ENCODE assay signal across 17 mouse cellular contexts in the genomic region with DNA sequence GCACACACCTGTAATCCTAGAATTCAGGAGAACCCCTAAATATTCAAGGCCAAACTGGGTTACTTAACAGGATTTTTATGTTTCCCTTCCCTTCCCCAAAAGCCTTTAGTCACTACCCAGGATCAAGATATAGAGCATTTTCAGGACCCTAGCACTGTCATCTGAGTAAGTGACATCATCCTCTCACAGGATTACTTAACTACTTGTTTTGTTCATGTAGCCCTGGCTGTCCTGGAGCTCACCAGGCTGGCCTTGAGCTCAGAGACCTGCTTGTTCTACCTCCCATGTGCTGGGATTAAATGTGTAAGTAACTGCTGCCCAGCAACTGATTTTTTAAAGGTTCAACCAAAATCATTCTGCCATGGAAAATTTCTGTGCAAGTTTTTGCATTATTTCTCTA.
"Had no signal": no experiment of that assay in that cellular context is flagged by ENCODE, and none has a peak within 500 bp of the region (broad histone marks: within the 10 kb centered on the region; RNA-seq: fewer than 3 reads in every experiment).

No protein-coding gene starts in this region.

- H3K27me3 ChIP-seq: neural tube, embryonic 12.5 days; stomach, embryonic 15.5 days had no signal

- DNase-seq: lung, adult 2 months; lung, postnatal 14 days; lung, postnatal 36 days; right cerebral cortex, postnatal 14 days; thymus, adult 2 months; thymus, postnatal 25 days; thymus, postnatal 4 days had no signal

- H3K4me3 ChIP-seq: lung, embryonic 15.5 days; megakaryocyte, embryonic 14.5 days; midbrain, embryonic 13.5 days; midbrain, embryonic 15.5 days; neural tube, embryonic 12.5 days; stomach, embryonic 15.5 days had no signal

- H3K9ac ChIP-seq: lung, embryonic 15.5 days; midbrain, embryonic 13.5 days; midbrain, embryonic 15.5 days; neural tube, embryonic 12.5 days; stomach, embryonic 15.5 days had no signal

- H3K36me3 ChIP-seq: stomach, embryonic 15.5 days had no signal

- H3K9me3 ChIP-seq: lung, embryonic 15.5 days; megakaryocyte, embryonic 14.5 days; midbrain, embryonic 13.5 days; midbrain, embryonic 15.5 days; neural tube, embryonic 12.5 days; stomach, embryonic 15.5 days had no signal

- ATAC-seq: lung, postnatal 0 days; midbrain, embryonic 13.5 days; midbrain, embryonic 15.5 days had no signal

- H3K4me2 ChIP-seq: lung, embryonic 15.5 days; midbrain, embryonic 11.5 days; midbrain, embryonic 13.5 days; midbrain, embryonic 15.5 days; neural tube, embryonic 12.5 days; stomach, embryonic 15.5 days had no signal

- H3K27ac ChIP-seq: lung, embryonic 15.5 days; macrophage; midbrain, embryonic 13.5 days; midbrain, embryonic 15.5 days; neural tube, embryonic 12.5 days; stomach, embryonic 15.5 days; stomach, postnatal 0 days had no signal

- H3K4me1 ChIP-seq: lung, embryonic 15.5 days; midbrain, embryonic 13.5 days; midbrain, embryonic 15.5 days; neural tube, embryonic 12.5 days; stomach, embryonic 15.5 days had no signal
